Mouse (Mus musculus) lung, postnatal 4 days (tissue): ENCODE measurements at regions not wholly inside any gene's neighbourhood (a gene's known extent, or its start where the extent isn't known, plus 50 kb on each side); places are given as distances from the start of the nearest gene placed in this dataset.
"Not testable (repeated sequence)": the region's sequence is repeated elsewhere in the genome, so short reads cannot be mapped to it uniquely, and the experiment has no call there.

Experiments
- DNase-seq, 2 experiments: peaks; one replicate each; pipeline ENCODE4 v3.0.0; 2021

- DNase-seq: not testable (repeated sequence)
Observed at GRCm38 (mm10) chr3:7811301-7811700, 1191.1 kb upstream of the 1700008P02Rik start.

GRCm38 (mm10) chr3:7805121-7805520, 1184.9 kb upstream of the 1700008P02Rik start:
- DNase-seq: not testable (repeated sequence)

- DNase-seq: no peak
Observed at GRCm38 (mm10) chr3:7804209-7804608, 1184.0 kb upstream of the 1700008P02Rik start.

- no peak for DNase-seq
Observed at GRCm38 (mm10) chr3:7799486-7799885, 1179.2 kb upstream of the 1700008P02Rik start.

- DNase-seq: no peak
Observed at GRCm38 (mm10) chr3:7787665-7788064, 1167.4 kb upstream of the 1700008P02Rik start.

- no peak for DNase-seq
Observed at GRCm38 (mm10) chr3:7785096-7785495, 1164.9 kb upstream of the 1700008P02Rik start.

- peak in 1 of 2 experiments; percentile 34 for DNase-seq
Observed at GRCm38 (mm10) chr3:7755445-7755844, 1135.2 kb upstream of the 1700008P02Rik start.

- DNase-seq: no peak
Observed at GRCm38 (mm10) chr3:7713741-7714140, 1093.5 kb upstream of the 1700008P02Rik start.

- DNase-seq: no peak
Observed at GRCm38 (mm10) chr3:7713130-7713529, 1092.9 kb upstream of the 1700008P02Rik start.

GRCm38 (mm10) chr3:7712466-7712865, 1092.2 kb upstream of the 1700008P02Rik start:
- DNase-seq: no peak

GRCm38 (mm10) chr3:7708609-7709008, 1088.4 kb upstream of the 1700008P02Rik start:
- no peak for DNase-seq

GRCm38 (mm10) chr3:7683536-7683935, 1063.3 kb upstream of the 1700008P02Rik start:
- DNase-seq: no peak

- DNase-seq: not testable (repeated sequence)
Observed at GRCm38 (mm10) chr3:7682816-7683215, 1062.6 kb upstream of the 1700008P02Rik start.

GRCm38 (mm10) chr3:7682311-7682710, 1062.1 kb upstream of the 1700008P02Rik start:
- no peak for DNase-seq

- no peak for DNase-seq
Observed at GRCm38 (mm10) chr3:7669956-7670355, 1049.7 kb upstream of the 1700008P02Rik start.

- not testable (repeated sequence) for DNase-seq
Observed at GRCm38 (mm10) chr3:7667851-7668250, 1047.6 kb upstream of the 1700008P02Rik start.

GRCm38 (mm10) chr3:7666391-7667142, 1046.3 kb upstream of the 1700008P02Rik start:
- peak; percentile 29 to 42 for DNase-seq
